Mouse (Mus musculus) embryo, embryonic 10 days (tissue): ENCODE data around the gene Nudt15.

Experiments
- DNase-seq: peaks from one replicate; pipeline ENCODE4 v3.0.0-alpha.2; 2015; ENCODE audit warnings: low spot score

Nudt15 gene

GRCm38 (mm10) chr14:73507702-73508376 is 40.2 kb downstream of the Nudt15 start:
- no peak for DNase-seq

- DNase-seq = no peak
Observed at GRCm38 (mm10) chr14:73507200-73507599, 40.8 kb downstream of the Nudt15 start.

GRCm38 (mm10) chr14:73506283-73506682 is 41.8 kb downstream of the Nudt15 start:
- no peak for DNase-seq

GRCm38 (mm10) chr14:73503237-73503933 is 44.7 kb downstream of the Nudt15 start:
- no peak for DNase-seq

GRCm38 (mm10) chr14:73502591-73503184 is 45.4 kb downstream of the Nudt15 start:
- no peak for DNase-seq

GRCm38 (mm10) chr14:73501721-73502120 is 46.3 kb downstream of the Nudt15 start:
- DNase-seq = no peak

GRCm38 (mm10) chr14:73501283-73501682 is 46.8 kb downstream of the Nudt15 start:
- no peak for DNase-seq

- DNase-seq = no peak
Observed at GRCm38 (mm10) chr14:73495753-73496152, 52.3 kb downstream of the Nudt15 start.

- DNase-seq = no peak
Observed at GRCm38 (mm10) chr14:73494122-73494521, 53.9 kb downstream of the Nudt15 start.

- no peak for DNase-seq
Observed at GRCm38 (mm10) chr14:73493356-73493755, 54.7 kb downstream of the Nudt15 start.

GRCm38 (mm10) chr14:73486641-73487040 is 61.4 kb downstream of the Nudt15 start:
- DNase-seq = no peak

- no peak for DNase-seq
Observed at GRCm38 (mm10) chr14:73484366-73485110, 63.5 kb downstream of the Nudt15 start.

GRCm38 (mm10) chr14:73483516-73484229 is 64.4 kb downstream of the Nudt15 start:
- no peak for DNase-seq

- no peak for DNase-seq
Observed at GRCm38 (mm10) chr14:73479771-73480170, 68.3 kb downstream of the Nudt15 start.

- no peak for DNase-seq
Observed at GRCm38 (mm10) chr14:73478321-73478720, 69.7 kb downstream of the Nudt15 start.

- no peak for DNase-seq
Observed at GRCm38 (mm10) chr14:73477077-73477476, 71.0 kb downstream of the Nudt15 start.

GRCm38 (mm10) chr14:73476361-73476934 is 71.6 kb downstream of the Nudt15 start:
- DNase-seq = no peak

- no peak for DNase-seq
Observed at GRCm38 (mm10) chr14:73475506-73475905, 72.5 kb downstream of the Nudt15 start.

GRCm38 (mm10) chr14:73474636-73475093 is 73.4 kb downstream of the Nudt15 start:
- DNase-seq = no peak

GRCm38 (mm10) chr14:73473670-73474460 is 74.2 kb downstream of the Nudt15 start:
- DNase-seq = no peak

- no peak for DNase-seq
Observed at GRCm38 (mm10) chr14:73472205-73472604, 75.8 kb downstream of the Nudt15 start.
